Mouse (Mus musculus) limb, embryonic 15.5 days (tissue): Measurements from ENCODE around the gene Ruvbl2. TPM values are rescaled to one million over a fixed set of nuclear protein-coding genes. Genes with fewer than 3 reads are reported as not detected.
"Not testable (repeated sequence)": the region's sequence is repeated elsewhere in the genome, so short reads cannot be mapped to it uniquely, and the experiment has no call there.

ENCODE experiments used
- ATAC-seq: fragments of 200-750 bp; cut with Nextera tagmentation; 2 replicates; pipeline ENCODE4 v1.8.0; 2017; ENCODE audit warnings: low read depth, moderate TSS enrichment; ENCODE audit not compliant: insufficient number of reproducible peaks, low FRiP score, low TSS enrichment
- H3K27ac ChIP-seq: fragments of 300-500 bp; sonication (generic); 2 replicates; pipeline ENCODE4 v1.5.1; 2015; ENCODE audit warnings: moderate library complexity, mild to moderate bottlenecking, inconsistent platforms
- H3K27me3 ChIP-seq: fragments of 300-500 bp; sonication (generic); 2 replicates; pipeline ENCODE4 v1.6.1; 2015; ENCODE audit warnings: inconsistent platforms
- H3K36me3 ChIP-seq: fragments of 300-500 bp; sonication (generic); 2 replicates; pipeline ENCODE4 v1.6.1; 2015; ENCODE audit warnings: inconsistent platforms
- H3K4me1 ChIP-seq: fragments of 300-500 bp; sonication (generic); 2 replicates; pipeline ENCODE4 v1.6.1; 2015; ENCODE audit warnings: inconsistent platforms
- H3K4me2 ChIP-seq: fragments of 300-500 bp; sonication (generic); 2 replicates; pipeline ENCODE4 v1.6.1; 2015; ENCODE audit warnings: mild to moderate bottlenecking, inconsistent platforms
- H3K4me3 ChIP-seq: fragments of 300-500 bp; sonication (generic); 2 replicates; pipeline ENCODE4 v1.5.1; 2015; ENCODE audit warnings: mild to moderate bottlenecking, inconsistent platforms
- H3K9ac ChIP-seq: fragments of 300-500 bp; sonication (generic); 2 replicates; pipeline ENCODE4 v1.6.1; 2015; ENCODE audit warnings: inconsistent platforms
- H3K9me3 ChIP-seq: fragments of 300-500 bp; sonication (generic); 2 replicates; pipeline ENCODE4 v1.6.1; 2016; ENCODE audit warnings: inconsistent platforms
- WGBS: fragments of 180-500 bp; shearing (Covaris S2); methylation state at CpG from one replicate; pipeline ENCODE4 v1.1.7; 2015; 5-methylcytosine and 5-hydroxymethylcytosine counted together
- polyA plus RNA-seq: library from polyadenylated mRNA; unstranded; fragments of >200 nt; fragmentation: Nextera tagmentation; extraction: Ambion mirVana; gene quantifications from 2 replicates; pipeline ENCODE4 v1.2.1, GENCODE M21; 2015

Ruvbl2 gene
- 122 and 125 TPM in 2 replicates for polyA plus RNA-seq

DNA sequence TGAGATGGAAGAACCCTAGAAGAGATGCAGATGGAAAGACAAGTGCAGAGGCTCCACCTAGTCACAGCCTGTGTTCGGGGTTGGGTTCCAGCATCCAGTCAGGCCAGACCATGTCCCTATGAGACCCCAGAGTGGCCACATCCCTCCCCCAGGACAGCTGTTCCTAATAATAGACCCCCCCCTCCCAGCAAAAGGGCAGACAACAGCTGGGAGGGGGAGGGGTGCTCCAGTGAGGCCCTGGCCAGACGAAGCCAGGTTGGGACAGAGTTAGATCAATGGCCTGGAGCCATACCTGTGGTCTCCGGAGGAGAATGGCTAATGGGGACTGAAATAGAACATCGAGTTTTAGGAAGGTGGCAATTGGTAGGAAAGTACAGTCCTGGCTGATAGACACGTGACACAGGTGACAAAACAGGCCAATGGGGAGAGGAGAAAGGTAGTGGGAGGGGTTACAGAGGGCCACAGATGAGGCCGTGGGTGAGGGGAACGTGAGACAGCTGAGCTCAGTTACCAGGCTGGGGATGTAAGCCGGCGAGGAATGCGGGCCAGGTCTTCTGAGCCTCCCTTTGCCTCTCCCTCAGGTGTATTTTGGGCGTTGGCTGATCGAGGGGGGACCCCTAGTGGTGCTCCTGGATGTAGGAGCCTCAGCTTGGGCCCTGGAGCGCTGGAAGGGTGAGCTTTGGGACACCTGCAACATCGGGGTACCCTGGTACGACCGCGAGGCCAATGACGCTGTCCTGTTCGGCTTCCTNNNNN is at the start of gene Ruvbl2:
Gene Ruvbl2, minus strand, starts transcription at position 576 of the 756 bp plus-strand sequence.
- Histone ChIP-seq H3K9me3 (no peaks in the 10 kb centered on the region), H3K9ac (peak within 1 kb of the TSS; percentile 20; the same call in 1 of the 2 replicates), H3K4me2 (peak within 1 kb of the TSS; percentile 20; the same call in 1 of the 2 replicates), H3K27ac (no peak within 1 kb of the TSS), H3K27me3 (no peaks in the 10 kb centered on the region), H3K4me3 (no peak within 1 kb of the TSS), H3K36me3 (peaks cover 25% of the 10 kb centered on the region), H3K4me1 (peaks cover 41% of the 10 kb centered on the region)
- ATAC-seq, result no peak
- 14% methylated on average over 19 of the region's 19 CpGs for WGBS

DNA sequence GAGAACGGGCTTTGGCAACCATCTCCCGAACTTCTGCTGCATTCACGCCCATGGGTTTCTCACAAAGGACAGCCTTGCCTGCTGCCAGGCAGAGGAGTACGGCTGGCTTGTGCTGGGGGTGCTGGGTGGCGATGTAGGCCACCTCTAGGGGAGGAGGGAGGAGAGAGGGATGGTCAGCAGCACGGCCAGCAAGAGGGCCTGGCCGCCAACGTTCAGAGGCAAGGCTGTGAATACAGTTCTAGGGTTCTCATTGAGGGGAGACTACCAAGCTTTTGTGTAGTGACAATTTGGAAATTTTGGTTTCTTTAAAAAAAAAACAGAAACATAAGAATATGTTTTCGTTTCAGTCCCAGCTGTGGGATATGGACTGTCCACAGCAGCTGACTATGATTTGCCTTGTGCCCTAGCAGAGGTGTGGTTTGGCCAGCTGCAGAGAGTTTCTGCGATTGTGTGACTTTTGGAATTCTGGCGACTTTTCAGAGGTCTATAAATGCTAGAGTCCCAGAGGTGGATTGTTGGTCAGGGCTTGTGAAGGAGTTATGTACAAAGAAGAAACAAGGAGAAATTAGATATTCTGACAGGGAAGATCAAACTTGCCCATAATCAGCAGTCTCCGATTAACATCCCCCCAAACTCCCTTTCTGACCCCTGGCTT is 49.0 kb upstream of the Ruvbl2 start, which contains the start of gene Gm45808:
Gene Gm45808, minus strand, starts transcription at position 51 of the 655 bp plus-strand sequence.
- no peaks in the 10 kb centered on the region for H3K27me3 ChIP-seq
- peaks cover 21% of the 10 kb centered on the region for H3K4me1 ChIP-seq
- no peaks in the 10 kb centered on the region for H3K9me3 ChIP-seq
- no peak within 1 kb of the TSS for H3K4me3 ChIP-seq
- peak within 1 kb of the TSS; percentile 83 for H3K27ac ChIP-seq
- H3K36me3 ChIP-seq, result no peaks in the 10 kb centered on the region
- WGBS, result 67% methylated on average over 12 of the region's 12 CpGs
- no peak within 1 kb of the TSS for H3K4me2 ChIP-seq
- H3K9ac ChIP-seq, result no peak within 1 kb of the TSS
- ATAC-seq, result no peak

DNA sequence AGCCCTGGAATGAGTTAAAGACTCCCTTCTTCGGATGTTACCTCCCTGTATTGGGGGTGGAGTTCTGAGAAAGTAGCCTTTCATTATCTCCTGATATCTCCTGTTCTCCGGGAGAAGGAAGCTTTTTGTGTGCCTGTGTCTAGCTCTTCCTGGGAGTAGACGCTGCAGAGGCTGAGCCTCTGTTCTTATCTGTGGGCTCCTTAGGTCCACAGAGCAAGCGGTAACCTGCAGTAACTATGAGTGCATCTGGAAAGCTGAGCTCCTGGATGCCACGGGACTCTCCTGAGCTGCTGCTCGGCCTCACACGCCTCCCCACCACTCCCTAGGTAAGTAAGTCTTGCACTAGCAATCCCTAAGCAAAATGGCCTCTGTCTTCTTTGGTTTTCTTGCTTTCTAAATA is 48.3 kb upstream of the Ruvbl2 start:
- WGBS, result 65% methylated on average over 7 of the region's 7 CpGs

DNA sequence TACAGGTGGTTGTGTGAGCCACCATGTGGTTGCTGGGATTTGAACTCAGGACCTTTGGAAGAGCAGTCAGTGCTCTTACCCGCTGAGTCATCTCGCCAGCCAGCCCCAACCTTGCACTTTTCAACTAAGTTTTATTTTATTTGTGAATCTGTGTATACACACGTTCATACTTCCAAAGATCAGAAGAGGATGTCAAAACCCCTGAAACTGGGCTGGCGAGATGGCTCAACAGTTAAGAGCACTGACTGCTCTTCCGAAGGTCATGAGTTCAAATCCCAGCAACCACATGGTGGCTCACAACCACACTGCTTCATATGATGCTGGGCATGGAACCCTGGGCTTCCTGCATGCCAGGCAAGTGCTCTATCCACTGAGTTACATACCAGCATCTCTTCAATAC is 47.1 kb upstream of the Ruvbl2 start:
- not testable (repeated sequence) for H3K9me3 ChIP-seq, H3K27me3 ChIP-seq, H3K27ac ChIP-seq, H3K9ac ChIP-seq, H3K4me2 ChIP-seq, ATAC-seq, H3K36me3 ChIP-seq, H3K4me3 ChIP-seq
- WGBS, result 91% methylated on average over 5 of the region's 5 CpGs
- peaks cover 14% of the 10 kb centered on the region for H3K4me1 ChIP-seq

More for the DNA sequence above, 48.3 kb upstream of the Ruvbl2 start:
- Histone ChIP-seq H3K9me3 (no peaks in the 10 kb centered on the region), H3K4me3 (no peak overlapping the region), H3K4me2 (no peak overlapping the region), H3K4me1 (peaks cover 19% of the 10 kb centered on the region), H3K27ac (0 out of 2 replicates have a peak overlapping the region, but pooled peaks have one; percentile 47), H3K36me3 (no peaks in the 10 kb centered on the region), H3K9ac (no peak overlapping the region), H3K27me3 (no peaks in the 10 kb centered on the region)
- ATAC-seq, result no peak

DNA sequence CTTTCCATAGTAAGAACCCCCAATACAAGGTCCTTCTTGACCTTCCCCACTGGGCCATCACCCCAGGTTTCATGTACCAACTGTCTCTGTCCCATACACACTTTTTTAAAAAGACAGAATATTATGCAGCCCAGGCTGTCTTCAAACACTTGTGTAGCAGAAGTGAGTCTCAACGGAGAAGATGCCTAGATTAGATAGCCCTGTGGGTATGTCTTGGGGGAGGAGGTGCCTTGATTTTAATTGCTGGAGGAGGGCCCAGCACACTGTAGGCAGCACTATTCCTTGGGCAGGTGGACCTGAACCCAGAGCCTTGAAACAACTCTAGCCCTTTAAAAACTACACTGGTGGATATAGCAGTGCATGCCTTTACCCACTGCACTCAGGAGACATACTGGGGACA is 44.3 kb upstream of the Ruvbl2 start:
- Histone ChIP-seq H3K4me3 (no peak overlapping the region), H3K4me1 (peaks cover 2% of the 10 kb centered on the region; the same call in 1 of the 2 replicates), H3K9ac (no peak overlapping the region), H3K27me3 (no peaks in the 10 kb centered on the region), H3K9me3 (no peaks in the 10 kb centered on the region), H3K27ac (no peak overlapping the region), H3K36me3 (no peaks in the 10 kb centered on the region), H3K4me2 (no peak overlapping the region)
- 76% methylated on average over 1 of the region's 1 CpGs for WGBS
- no peak for ATAC-seq

DNA sequence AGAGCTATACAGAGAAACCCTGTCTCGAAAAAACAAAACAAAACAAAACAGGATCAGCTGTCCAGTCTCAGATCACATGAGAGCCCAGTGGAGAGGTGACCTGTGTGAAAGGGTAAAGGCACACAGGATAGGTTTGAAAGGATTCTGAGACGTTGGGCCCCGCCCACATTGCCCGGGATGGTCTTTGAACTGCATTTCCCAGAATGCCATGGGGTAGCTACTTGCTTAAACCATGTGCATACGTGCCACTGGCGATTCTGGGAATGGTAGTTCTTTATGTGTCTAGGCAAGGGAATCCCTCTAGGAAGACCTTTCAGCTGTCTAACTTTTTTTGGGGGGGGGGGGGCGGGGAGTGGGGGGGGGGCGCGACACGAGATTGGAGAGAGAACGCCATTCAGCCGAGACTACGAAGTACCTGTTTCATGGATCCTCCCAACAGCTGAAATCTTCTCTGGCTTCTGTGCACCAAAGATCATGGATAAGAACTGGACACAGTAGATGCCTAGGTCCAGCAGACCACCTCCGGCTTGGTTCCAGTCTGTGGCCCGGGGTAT is 43.6 kb upstream of the Ruvbl2 start, which contains the start of gene Tulp2:
Gene Tulp2, plus strand, starts transcription at position 504 of the 554 bp plus-strand sequence.
- Histone ChIP-seq H3K27me3 (no peaks in the 10 kb centered on the region), H3K4me2 (no peak within 1 kb of the TSS), H3K27ac (no peak within 1 kb of the TSS), H3K4me3 (no peak within 1 kb of the TSS), H3K36me3 (no peaks in the 10 kb centered on the region), H3K9me3 (no peaks in the 10 kb centered on the region), H3K9ac (no peak within 1 kb of the TSS), H3K4me1 (no peaks in the 10 kb centered on the region)
- no peak for ATAC-seq
- 50% methylated on average over 15 of the region's 15 CpGs for WGBS

DNA sequence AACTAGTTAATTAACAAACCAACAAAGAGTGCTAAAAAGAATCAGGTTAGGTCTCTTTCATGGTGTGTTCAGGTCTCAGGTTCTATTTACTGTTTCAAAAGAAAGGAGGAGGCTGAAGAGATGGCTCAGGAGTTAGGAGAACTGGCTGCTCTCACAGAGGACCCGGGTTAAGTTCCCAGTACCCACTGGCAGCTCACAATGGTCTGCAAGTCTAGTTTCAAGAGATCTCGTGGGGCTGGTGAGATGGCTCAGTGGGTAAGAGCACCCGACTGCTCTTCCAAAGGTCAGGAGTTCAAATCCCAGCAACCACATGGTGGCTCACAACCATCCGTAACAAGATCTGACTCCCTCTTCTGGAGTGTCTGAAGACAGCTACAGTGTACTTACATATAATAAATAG is 42.4 kb upstream of the Ruvbl2 start:
- H3K4me2 ChIP-seq, H3K27ac ChIP-seq, H3K4me1 ChIP-seq, H3K27me3 ChIP-seq, H3K36me3 ChIP-seq, H3K9ac ChIP-seq, H3K9me3 ChIP-seq, H3K4me3 ChIP-seq, ATAC-seq: not testable (repeated sequence)
- WGBS, result 81% methylated on average over 4 of the region's 4 CpGs

DNA sequence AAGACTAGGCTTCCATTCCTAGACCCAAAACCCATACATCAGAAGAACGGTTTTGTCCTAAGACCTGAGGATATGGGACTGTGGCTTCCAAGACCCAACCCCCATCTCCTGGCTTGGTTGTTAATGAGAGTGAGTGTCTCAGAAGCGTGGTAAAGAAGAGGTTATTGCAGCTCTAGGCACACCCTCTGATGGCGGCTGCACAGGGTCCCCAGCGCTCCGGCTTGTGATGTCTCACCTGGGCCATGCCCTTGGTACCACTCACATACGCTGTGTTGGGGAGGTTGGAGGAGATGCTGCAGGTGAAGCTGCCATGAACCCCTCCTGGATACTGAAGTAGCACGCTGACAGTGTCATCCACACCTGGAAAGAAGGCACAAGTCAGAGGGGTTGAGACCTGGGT is 40.9 kb upstream of the Ruvbl2 start:
- H3K9ac ChIP-seq, result no peak overlapping the region
- no peak overlapping the region for H3K4me2 ChIP-seq
- H3K27me3 ChIP-seq, result no peaks in the 10 kb centered on the region
- H3K4me3 ChIP-seq, result no peak overlapping the region
- no peaks in the 10 kb centered on the region for H3K4me1 ChIP-seq
- no peak overlapping the region for H3K27ac ChIP-seq
- 92% methylated on average over 7 of the region's 7 CpGs for WGBS
- no peaks in the 10 kb centered on the region for H3K9me3 ChIP-seq
- H3K36me3 ChIP-seq, result no peaks in the 10 kb centered on the region
- no peak for ATAC-seq

DNA sequence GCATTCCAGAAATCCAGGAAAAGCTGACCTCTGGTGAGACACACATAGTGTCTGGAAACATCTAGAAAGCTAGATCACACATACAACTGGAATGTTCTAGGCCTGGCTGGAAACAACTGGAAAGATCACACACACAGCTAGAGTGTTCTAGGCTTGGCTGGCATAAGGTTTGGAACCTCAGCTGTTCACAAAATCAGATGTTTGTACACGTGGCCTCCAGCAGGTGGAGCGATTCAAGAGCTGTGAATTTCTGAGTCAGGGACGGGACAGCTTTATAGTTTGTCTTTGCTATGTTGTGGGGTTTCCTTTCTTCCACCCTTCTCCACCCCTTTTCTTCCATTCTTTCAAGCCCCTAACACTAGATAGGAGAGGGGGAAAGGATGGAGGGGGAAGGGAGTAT is 39.1 kb upstream of the Ruvbl2 start:
- no peak overlapping the region for H3K27ac ChIP-seq
- WGBS, result 9% methylated on average over 3 of the region's 3 CpGs

DNA sequence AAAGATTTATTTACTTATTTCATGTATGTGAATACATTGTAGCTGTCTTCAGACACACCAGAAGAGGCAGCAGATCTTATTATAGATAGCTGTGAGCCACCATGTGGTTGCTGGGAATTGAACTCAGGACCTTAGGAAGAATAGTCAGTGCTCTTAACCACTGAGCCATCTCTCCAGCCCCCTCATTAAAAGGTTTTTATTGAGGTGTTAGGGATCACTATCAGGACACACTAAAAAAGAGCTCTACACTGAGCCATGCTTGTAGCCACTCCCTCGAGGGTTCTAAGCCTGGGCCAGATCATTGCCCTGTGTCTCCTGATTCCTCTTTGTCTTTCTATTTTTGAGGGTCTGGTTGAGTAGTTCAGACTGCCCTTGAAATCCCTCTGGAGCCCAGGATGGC is 38.6 kb upstream of the Ruvbl2 start:
- no peaks in the 10 kb centered on the region for H3K36me3 ChIP-seq
- no peaks in the 10 kb centered on the region for H3K4me1 ChIP-seq
- WGBS, result 48% methylated on average over 1 of the region's 1 CpGs
- no peaks in the 10 kb centered on the region for H3K9me3 ChIP-seq
- H3K9ac ChIP-seq, result no peak overlapping the region
- no peak overlapping the region for H3K4me3 ChIP-seq
- no peak for ATAC-seq
- no peak overlapping the region for H3K27ac ChIP-seq
- H3K4me2 ChIP-seq, result no peak overlapping the region
- H3K27me3 ChIP-seq, result no peaks in the 10 kb centered on the region

More for the DNA sequence above, 39.1 kb upstream of the Ruvbl2 start:
- no peaks in the 10 kb centered on the region for H3K36me3 ChIP-seq
- H3K9me3 ChIP-seq, result no peaks in the 10 kb centered on the region
- no peak overlapping the region for H3K4me3 ChIP-seq
- no peak for ATAC-seq
- H3K27me3 ChIP-seq, result no peaks in the 10 kb centered on the region
- no peak overlapping the region for H3K9ac ChIP-seq
- H3K4me1 ChIP-seq, result no peaks in the 10 kb centered on the region
- H3K4me2 ChIP-seq, result no peak overlapping the region

DNA sequence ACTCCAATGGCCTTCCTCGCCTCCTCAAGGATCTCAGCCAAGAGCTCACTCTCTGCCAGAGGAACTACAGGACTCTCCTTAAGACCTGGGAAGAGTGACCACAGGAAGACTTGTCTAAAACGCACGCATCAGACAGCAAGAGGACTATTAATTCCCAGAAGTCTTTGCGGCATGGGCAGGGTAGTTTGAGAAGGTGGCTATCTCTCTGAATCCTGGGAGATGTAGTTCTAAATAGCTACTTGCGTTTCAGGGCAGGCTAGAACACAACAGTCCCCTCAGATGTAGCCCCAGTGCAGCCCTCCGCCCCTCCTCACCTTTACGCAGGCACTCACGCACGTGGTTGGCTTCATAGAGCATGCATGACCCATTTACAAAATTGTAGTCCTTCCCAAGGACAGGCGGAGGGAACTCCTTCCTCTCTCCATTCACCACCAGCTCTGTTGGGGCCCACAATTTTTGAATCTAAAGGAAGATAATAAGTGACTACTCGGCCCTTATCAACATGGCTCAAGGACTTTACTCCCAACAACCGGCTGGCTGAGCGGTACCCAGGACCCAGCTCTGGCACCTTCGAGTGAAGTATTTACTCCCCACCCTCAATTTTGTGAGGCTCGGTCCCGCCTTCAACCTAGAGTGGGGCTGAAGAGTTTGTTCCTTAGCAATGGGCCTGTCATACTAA is 37.5 kb upstream of the Ruvbl2 start:
- Histone ChIP-seq H3K27ac (no peak overlapping the region), H3K9ac (no peak overlapping the region), H3K4me2 (peak overlapping the region; percentile 39), H3K27me3 (no peaks in the 10 kb centered on the region), H3K4me1 (no peaks in the 10 kb centered on the region), H3K36me3 (no peaks in the 10 kb centered on the region), H3K9me3 (no peaks in the 10 kb centered on the region), H3K4me3 (peak overlapping the region; percentile 26)
- ATAC-seq, result no peak
- WGBS, result 62% methylated on average over 16 of the region's 16 CpGs
